Mouse (Mus musculus): ENCODE results near the gene Nr6a1.

The Nr6a1 gene

GRCm38 (mm10) chr2:38927115-38927979, at the start of gene Nr6a1:
Gene Nr6a1 (minus strand): TSS chr2:38927688.
- peak; percentile 51 to 69 for DNase-seq

DNA sequence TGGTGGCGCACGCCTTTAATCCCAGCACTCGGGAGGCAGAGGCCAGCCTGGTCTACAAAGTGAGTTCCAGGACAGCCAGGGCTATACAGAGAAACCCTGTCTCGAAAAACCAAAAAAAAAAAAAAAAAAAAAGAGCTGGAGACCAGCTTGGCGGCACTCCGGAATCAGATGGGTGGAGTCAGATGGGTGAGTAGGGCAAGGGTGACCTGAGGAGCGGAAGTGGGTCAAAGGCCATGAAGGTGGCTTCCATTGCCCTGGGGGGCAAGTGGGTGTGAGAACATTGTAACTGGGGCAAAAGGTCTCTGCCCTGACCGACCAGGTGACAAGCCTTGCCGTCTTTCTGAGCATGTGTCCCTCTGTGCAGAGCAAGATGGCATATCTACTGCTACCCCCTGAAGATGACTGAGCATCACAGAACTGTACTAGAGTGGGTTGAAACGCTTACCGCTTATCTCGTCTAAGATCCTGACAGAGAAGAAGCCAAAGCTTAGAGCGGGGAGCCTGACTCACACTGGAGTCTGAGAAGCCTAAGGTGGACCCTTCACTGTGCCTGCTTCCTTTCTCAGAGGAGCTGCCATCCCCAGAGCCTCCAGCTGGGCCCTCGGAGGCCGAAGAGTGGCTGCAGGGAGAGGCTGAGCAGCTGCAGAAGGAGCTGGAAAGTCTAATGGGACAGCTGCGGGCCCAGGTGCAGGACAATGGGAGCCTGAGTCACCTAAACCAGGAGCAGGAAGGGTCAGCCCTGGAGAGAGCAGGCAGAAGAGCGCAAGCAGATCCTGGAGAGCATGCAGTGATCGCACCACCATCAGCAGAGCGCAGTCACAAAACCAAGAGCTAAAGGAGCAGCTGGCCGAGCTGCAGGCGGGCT, 48.7 kb upstream of the Nr6a1 start:
- DNase-seq, result no peak

GRCm38 (mm10) chr2:38975181-38975580, 47.7 kb upstream of the Nr6a1 start:
- no peak for DNase-seq

- DNase-seq, result no peak
These were observed 46.7 kb upstream of the Nr6a1 start for GRCm38 (mm10) chr2:38974171-38974570.

- no peak for DNase-seq
These were observed 46.2 kb upstream of the Nr6a1 start for GRCm38 (mm10) chr2:38973701-38974100.

GRCm38 (mm10) chr2:38973223-38973622, 45.7 kb upstream of the Nr6a1 start:
- DNase-seq, result no peak

DNA sequence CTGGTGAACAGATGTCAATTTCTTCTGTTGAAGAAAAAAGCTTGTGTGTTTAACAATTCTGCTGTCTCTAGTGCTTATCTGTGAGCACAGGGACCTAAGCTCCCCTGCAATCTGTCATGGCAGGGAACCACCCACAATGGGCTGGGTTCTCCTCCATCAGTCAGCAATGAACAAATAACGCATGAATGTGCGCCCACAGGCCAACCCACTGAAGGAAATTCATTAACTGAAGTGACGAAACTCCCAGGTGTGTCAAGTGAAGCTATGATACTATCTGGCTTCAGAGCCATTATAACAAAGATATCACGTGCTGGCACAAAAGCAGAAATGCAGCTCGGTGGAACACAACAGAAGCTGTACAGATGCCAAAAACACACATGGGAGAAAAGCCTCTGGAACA, 42.6 kb upstream of the Nr6a1 start:
- DNase-seq, result no peak

GRCm38 (mm10) chr2:38969650-38970049, 42.2 kb upstream of the Nr6a1 start:
- no peak for DNase-seq

DNA sequence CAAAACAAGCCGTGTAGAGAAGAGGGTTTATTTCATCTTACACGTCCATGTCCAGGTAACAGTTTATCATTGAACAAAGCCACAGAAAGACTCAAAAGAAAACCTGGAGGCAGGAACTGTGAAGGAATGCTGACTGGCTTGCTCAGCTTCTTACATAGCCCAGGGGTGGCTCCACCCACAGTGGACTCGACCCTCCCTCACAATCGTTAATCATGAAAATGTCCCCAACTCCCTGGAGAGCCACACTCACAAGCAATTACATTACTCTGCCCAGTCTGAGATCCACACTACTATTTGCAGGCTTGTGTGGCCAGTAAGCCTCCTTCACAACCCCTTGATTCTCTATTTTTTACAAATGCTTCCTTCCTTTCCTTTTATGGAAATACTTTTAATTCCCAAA, 36.7 kb upstream of the Nr6a1 start:
- DNase-seq, result no peak

DNA sequence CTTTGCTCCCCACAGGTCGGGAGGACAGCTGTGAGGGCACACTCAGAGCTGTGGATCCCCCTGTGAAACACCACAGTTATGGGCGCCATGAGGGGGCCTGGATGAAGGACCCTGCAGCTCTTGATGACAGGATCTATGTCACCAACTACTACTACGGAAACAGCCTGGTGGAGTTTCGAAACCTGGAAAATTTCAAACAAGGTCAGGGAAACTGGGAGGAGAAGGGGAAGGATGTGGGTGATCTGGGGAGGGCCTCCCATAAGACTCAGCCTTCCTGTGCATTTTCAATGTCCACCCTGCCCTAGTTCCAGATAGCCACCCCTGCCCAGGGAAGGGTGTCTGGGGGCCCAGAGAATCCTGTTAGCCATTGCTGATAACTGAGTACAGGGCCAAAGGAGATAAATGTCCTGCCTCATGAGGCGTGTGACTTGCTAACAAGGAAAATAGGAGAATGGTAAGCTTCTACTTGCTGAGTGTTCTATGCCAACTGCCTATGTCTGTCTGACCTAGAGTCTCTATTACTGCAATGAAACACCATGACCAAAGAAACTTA, 30.3 kb upstream of the Nr6a1 start:
- DNase-seq, result no peak

GRCm38 (mm10) chr2:38956062-38956461, 28.6 kb upstream of the Nr6a1 start:
- DNase-seq, result no peak

DNA sequence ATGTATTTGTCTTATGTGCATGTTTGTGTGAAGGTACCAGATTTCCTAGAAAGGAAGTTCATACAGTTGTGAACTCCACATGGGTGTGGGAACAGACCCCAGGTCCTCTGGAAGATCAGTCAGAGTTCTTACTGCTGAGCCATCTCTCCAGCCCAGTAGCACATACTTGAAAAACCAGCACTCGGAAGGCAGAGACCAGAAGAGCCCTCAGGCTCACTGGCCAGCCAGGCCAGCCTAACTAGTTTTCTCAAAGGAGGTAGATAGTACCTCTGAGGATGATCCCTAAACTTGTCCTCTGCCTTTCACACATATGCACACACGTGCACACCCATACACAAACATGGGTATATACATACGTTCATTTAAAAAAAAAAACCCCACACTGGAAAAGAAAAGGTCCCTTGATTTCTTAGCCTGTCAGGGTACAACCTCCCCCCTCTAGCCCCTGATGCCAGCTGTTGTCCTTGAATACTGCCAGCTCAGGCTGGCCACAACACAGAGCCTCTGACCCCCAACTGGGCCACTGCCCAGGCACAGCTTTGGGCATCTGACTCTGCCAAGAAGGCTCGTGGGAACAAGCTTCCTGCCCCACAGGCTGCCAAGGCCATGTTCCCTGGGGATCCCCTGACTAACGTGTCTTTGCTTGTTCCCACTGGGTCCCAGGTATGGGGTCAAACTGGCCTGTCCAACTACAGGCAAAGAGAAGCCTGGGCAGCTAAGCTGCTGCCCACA, 25.8 kb upstream of the Nr6a1 start:
- peak; percentile 24 to 30 for DNase-seq

DNA sequence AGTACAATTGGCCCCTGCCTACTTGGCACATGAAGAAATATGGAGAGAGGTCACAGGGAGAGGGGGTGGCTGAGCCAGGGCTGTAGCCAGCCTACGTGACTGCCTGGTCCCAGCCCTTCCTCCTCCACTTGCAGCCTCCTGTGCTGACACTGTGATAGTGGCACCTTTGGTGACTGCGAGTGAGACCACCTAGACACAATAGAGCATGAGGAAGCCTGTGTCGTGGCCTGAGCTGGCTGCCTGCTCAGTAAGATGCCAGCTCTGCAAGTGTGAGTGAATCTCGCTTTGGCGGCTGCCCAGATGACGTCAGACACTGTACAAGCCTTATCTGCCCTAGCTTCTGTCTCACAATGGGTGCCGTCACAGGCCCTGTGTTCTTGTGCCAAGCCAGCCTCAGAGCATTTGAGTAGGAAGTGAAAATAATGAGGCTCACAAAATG, 22.8 kb upstream of the Nr6a1 start:
- peak; percentile 77 to 80 for DNase-seq

DNA sequence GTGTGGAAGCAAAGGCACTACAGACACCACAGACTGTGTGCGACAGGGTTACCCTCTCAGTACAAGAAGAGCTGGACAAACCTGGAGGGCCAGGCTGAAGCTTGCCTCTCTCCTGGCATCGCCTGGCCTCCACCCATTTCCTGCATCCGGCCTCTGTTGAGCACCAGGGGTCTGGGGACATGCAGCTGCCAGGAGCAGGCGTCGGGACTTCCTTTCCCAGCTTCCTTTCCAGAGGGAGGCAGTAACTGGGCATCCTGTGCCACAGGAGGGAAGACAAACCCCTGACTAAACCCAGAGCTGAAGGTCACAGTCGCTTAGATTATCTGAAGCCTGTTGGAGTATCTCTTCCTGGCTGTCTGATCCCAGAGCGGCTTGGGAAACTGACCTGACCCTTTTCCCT, 20.1 kb upstream of the Nr6a1 start:
- DNase-seq, result no peak

- no peak for DNase-seq
These were observed 17.1 kb upstream of the Nr6a1 start for GRCm38 (mm10) chr2:38944460-38945161.

DNA sequence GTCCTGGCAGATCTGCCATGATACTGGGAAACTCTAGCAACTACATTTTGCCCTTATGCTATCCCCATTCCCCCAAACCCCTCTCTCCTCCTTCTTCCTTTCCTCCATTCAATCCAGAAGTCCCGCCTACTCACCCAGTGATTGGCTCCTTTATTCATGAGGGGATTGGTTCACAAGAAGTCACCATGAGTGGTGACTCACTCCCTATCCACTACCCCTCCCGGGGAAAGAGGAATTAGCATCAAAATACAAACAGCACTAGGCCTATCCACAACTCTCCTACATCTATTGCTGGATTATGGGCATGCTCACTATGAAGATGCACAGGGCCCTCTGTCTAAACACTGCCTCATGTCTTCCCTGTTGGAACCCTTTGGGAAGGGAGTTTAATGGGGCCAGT, 16.5 kb upstream of the Nr6a1 start:
- no peak for DNase-seq

GRCm38 (mm10) chr2:38943161-38943560, 15.7 kb upstream of the Nr6a1 start:
- no peak for DNase-seq

- DNase-seq, result no peak
These were observed 14.4 kb upstream of the Nr6a1 start for GRCm38 (mm10) chr2:38941898-38942297.

DNA sequence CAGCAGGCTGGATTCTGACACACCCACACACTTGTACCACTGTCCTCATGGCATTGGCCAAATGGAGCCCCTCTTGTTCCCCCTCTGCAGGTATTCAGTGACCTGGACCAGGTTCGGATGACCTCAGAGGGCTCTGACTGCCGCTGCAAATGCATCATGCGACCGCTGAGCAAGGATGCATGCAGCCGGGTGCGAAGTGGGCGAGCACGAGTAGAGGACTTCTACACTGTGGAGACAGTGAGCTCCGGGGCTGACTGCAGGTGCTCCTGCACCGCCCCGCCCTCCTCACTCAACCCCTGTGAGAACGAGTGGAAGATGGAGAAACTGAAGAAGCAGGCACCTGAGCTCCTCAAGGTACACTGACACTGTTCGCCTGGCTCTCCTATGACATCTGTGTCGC, 13.9 kb upstream of the Nr6a1 start:
- no peak for DNase-seq

DNA sequence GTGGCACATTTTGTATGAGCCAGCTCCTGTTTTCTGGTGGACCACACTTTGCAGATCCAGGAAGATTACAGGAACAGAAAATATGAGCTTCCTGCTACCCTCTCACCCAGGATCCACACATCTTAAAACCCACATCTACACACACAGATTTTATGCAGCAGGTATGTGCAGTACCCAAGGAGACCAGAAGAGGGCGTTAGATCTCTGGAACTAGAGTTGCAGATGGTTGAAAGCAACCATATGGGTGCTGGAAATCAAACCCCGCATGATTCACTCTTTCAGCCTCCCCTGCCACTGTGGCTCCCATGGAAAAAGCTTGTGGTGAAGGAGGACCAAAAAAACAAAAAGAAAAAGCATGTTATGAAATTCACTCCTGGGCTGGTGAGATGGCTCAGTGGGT, 11.6 kb upstream of the Nr6a1 start:
- DNase-seq, result no peak

- DNase-seq, result no peak
These were observed 10.5 kb upstream of the Nr6a1 start for GRCm38 (mm10) chr2:38938007-38938406.

DNA sequence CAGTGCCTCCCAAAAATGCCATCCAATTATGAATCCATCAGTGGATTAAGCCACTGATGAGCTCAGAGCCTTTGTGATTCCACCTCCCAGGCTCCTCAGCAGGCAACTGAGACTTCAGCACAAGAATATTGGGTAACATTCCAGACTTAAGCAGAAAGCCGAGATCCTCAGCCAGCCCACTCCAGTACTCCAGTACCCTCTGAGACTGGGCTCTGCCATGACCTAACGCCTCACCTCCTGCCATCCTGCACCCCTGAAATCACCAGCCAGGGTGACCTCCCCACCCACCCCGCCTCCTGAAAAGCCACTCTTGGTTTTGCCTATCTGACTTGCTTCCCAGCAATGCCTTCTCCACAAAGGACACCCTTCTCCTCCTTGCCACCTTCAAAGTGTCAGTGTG, 9.9 kb upstream of the Nr6a1 start:
- DNase-seq, result no peak

All from cerebellum, postnatal 36 days (tissue).